Mouse (Mus musculus) intestine, postnatal 0 days (tissue): ENCODE results near the gene Egln2. TPM values are rescaled to one million over a fixed set of nuclear protein-coding genes. Genes with fewer than 3 reads are reported as not detected.

Source experiments
- ATAC-seq: fragments of 200-750 bp; cut with Nextera tagmentation; 2 replicates; pipeline ENCODE4 v1.8.0; 2017; ENCODE audit warnings: mild to moderate bottlenecking, moderate TSS enrichment, moderate library complexity
- H3K27ac ChIP-seq: fragments of 300-500 bp; sonication (generic); 2 replicates; pipeline ENCODE4 v1.5.1; 2014; ENCODE audit warnings: mild to moderate bottlenecking, low read depth, low read length, moderate library complexity
- H3K27me3 ChIP-seq: fragments of 300-500 bp; sonication (generic); replicated peaks from 2 replicates; pipeline ENCODE4 v1.6.1; 2014; ENCODE audit warnings: low read length, mixed read lengths; ENCODE audit not compliant: control insufficient read depth, insufficient read depth
- H3K36me3 ChIP-seq: fragments of 300-500 bp; sonication (generic); 2 replicates; pipeline ENCODE4 v1.6.1; 2014; ENCODE audit warnings: mild to moderate bottlenecking, moderate library complexity; ENCODE audit not compliant: control insufficient read depth, insufficient read depth
- H3K4me1 ChIP-seq: fragments of 300-500 bp; sonication (generic); replicated peaks from 2 replicates; pipeline ENCODE4 v1.6.1; 2014; ENCODE audit warnings: antibody characterized with exemption, low read length, mixed read lengths; ENCODE audit not compliant: control insufficient read depth, insufficient read depth
- H3K4me2 ChIP-seq: fragments of 300-500 bp; sonication (generic); replicated peaks from 2 replicates; pipeline ENCODE4 v1.6.1; 2014; ENCODE audit warnings: low read depth, mild to moderate bottlenecking, moderate library complexity
- H3K4me3 ChIP-seq: fragments of 300-500 bp; sonication (generic); 2 replicates; pipeline ENCODE4 v1.5.1; 2014; ENCODE audit warnings: low read depth, low read length
- H3K9ac ChIP-seq: fragments of 300-500 bp; sonication (generic); 2 replicates; pipeline ENCODE4 v1.6.1; 2014; ENCODE audit warnings: mild to moderate bottlenecking, low read depth, low read length
- H3K9me3 ChIP-seq: fragments of 300-500 bp; sonication (generic); 2 replicates; pipeline ENCODE4 v1.6.1; 2016; ENCODE audit warnings: mixed run types; ENCODE audit not compliant: control insufficient read depth
- CTCF ChIP-seq: sonication (generic); IDR thresholded peaks from 2 replicates; pipeline ENCODE4 v1.5.1; 2016; ENCODE audit warnings: low read depth, mild to moderate bottlenecking, control low read depth, antibody characterized with exemption, moderate library complexity
- WGBS: fragments of 180-500 bp; shearing (Covaris S2); extraction: QIAGEN DNeasy Blood & Tissue Kit; methylation state at CpG from one replicate; pipeline ENCODE4 v1.1.7; 2014; 5-methylcytosine and 5-hydroxymethylcytosine counted together
- polyA plus RNA-seq: library from polyadenylated mRNA; unstranded; fragments of >200 nt; fragmentation: Nextera tagmentation; extraction: Ambion mirVana; gene quantifications from 2 replicates; pipeline ENCODE4 v1.2.1, GENCODE M21; 2015

The Egln2 gene
- polyA plus RNA-seq, 1 experiment from 2014 or later, result 64.0 TPM

DNA sequence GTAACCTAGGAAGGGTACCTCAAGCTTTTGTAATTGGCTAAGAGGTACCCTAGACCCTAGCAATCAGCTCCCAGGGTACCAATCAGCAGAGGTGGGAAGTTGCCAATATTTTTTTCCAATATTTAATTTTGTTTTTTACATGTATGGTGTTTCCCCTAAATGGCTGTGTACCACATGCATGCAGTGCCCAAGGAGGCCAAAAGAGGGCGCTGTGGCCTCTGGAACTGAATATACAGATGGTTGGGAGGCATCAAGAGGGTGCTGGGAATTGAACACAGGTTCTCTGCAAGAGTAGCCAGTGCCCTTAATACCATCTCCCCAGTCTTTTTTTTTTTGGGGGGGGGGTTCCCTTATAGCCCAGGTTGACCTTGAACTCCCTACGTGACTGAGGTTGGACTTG, 35.2 kb downstream of the Egln2 start:
- H3K9ac ChIP-seq, result no peak overlapping the region
- H3K27ac ChIP-seq, result no peak overlapping the region
- 0 out of 2 replicates have a peak, but pooled peaks cover 3% of the 10 kb centered on the region for H3K4me1 ChIP-seq
- H3K36me3 ChIP-seq, result no peaks in the 10 kb centered on the region
- H3K9me3 ChIP-seq, result no peaks in the 10 kb centered on the region
- no peak for ATAC-seq
- no peak overlapping the region for H3K4me3 ChIP-seq
- peak; percentile 33; the same call in 1 of the 2 replicates for TF ChIP-seq CTCF
- WGBS, result 54% methylated on average over 2 of the region's 2 CpGs
- H3K27me3 ChIP-seq, result no peaks in the 10 kb centered on the region
- H3K4me2 ChIP-seq, result no peak overlapping the region

DNA sequence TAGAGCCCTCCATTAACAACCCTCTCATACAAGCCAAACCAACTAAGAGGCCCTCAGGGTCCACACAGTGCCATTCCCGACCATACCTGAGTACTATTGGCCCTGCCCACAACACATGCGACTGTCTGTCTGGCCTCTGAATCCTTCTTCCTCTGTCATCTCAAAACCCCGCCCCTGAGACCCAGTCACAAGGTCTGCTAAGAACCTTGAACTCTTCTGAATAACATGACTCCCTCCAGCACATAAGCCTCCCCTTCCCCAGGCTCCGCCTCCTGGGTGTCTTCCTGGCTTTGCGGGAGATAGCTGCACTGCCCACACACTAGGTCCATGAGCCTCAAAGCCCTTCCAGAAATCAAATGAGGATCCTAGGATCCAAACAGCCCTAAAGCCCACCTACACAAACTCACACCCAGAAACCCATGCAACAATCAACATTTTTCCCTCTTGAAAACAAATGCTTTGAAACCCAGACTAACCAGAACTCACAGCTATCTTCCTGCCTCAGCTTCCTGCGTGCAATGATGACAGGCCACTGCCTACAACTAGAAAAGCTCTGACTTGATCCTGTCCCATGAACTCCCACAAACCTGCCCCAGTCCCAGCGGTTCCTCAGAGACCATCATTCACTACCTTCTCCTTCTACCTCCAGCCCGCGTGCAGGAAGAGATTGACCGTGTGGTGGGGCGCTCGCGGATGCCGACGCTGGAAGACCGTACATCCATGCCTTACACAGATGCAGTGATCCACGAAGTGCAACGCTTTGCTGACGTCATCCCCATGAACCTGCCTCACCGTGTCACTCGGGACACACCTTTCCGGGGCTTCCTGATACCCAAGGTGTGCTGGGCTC, 35.9 kb downstream of the Egln2 start:
- TF ChIP-seq CTCF, result no peak
- Histone ChIP-seq H3K9ac (no peak overlapping the region), H3K36me3 (no peaks in the 10 kb centered on the region), H3K27ac (no peak overlapping the region), H3K27me3 (no peaks in the 10 kb centered on the region), H3K9me3 (no peaks in the 10 kb centered on the region), H3K4me3 (no peak overlapping the region), H3K4me2 (no peak overlapping the region), H3K4me1 (0 out of 2 replicates have a peak, but pooled peaks cover 3% of the 10 kb centered on the region)
- WGBS, result 89% methylated on average over 22 of the region's 22 CpGs
- ATAC-seq, result peak; percentile 25; the same call in 1 of the 2 replicates

DNA sequence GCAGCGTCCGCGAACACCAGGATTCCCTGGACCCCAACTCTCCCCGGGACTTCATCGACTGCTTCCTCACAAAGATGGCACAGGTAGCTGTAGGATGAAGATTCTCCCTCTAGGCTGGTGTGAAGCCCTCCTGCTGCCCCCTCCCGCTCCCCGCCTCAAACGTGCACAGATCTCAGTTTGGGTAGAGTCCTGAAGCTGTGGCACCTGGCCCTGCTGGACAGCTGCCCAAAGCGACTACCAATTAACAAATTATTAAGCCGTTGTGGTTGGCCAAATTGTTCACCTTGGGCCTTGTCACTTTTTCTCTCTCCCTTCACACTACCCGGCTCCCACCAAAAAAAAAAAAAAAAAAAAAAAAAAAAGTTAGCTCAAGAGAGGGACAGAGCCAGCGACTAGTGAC, 36.8 kb downstream of the Egln2 start:
- no peak overlapping the region for H3K9ac ChIP-seq
- H3K4me2 ChIP-seq, result no peak overlapping the region
- no peak overlapping the region for H3K4me3 ChIP-seq
- no peak for ATAC-seq
- WGBS, result 87% methylated on average over 12 of the region's 12 CpGs
- no peaks in the 10 kb centered on the region for H3K9me3 ChIP-seq
- no peak overlapping the region for H3K27ac ChIP-seq
- H3K36me3 ChIP-seq, result no peaks in the 10 kb centered on the region
- H3K27me3 ChIP-seq, result no peaks in the 10 kb centered on the region
- 0 out of 2 replicates have a peak, but pooled peaks cover 3% of the 10 kb centered on the region for H3K4me1 ChIP-seq
- no peak for TF ChIP-seq CTCF

GRCm38 (mm10) chr7:27128946-27129345, 37.7 kb downstream of the Egln2 start:
- no peak overlapping the region for H3K9ac ChIP-seq

DNA sequence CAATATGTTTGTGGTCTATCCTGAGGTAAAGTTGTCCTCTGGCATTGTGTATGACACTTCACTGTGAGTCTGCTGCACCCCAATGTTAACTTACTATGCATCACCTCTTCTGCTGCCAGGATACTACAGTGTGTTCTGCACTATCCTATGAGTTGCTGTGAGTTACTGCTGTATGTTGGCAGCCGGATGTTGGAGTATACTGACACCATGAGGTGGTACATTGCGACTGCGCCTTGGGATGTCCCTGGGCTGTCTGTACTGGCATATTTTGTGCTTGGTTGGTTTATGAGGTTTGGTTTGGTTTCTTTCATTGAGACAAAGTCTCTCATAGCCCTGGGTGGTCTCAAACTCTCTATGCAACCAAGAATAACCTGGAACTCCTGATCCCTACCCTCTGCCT, 38.4 kb downstream of the Egln2 start:
- 0 out of 2 replicates have a peak, but pooled peaks have one; percentile 36 for ATAC-seq
- Histone ChIP-seq H3K4me3 (no peak overlapping the region), H3K9ac (no peak overlapping the region), H3K4me2 (no peak overlapping the region), H3K27me3 (no peaks in the 10 kb centered on the region), H3K4me1 (0 out of 2 replicates have a peak, but pooled peaks cover 3% of the 10 kb centered on the region), H3K9me3 (no peaks in the 10 kb centered on the region), H3K27ac (no peak overlapping the region), H3K36me3 (no peaks in the 10 kb centered on the region)
- 53% methylated on average over 3 of the region's 3 CpGs for WGBS
- peak; percentile 84 for TF ChIP-seq CTCF

More at GRCm38 (mm10) chr7:27128946-27129345, 37.7 kb downstream of the Egln2 start:
- no peak for ATAC-seq
- H3K4me3 ChIP-seq, result no peak overlapping the region
- no peaks in the 10 kb centered on the region for H3K9me3 ChIP-seq
- no peaks in the 10 kb centered on the region for H3K36me3 ChIP-seq
- H3K4me1 ChIP-seq, result 0 out of 2 replicates have a peak, but pooled peaks cover 3% of the 10 kb centered on the region
- TF ChIP-seq CTCF, result no peak
- H3K27me3 ChIP-seq, result no peaks in the 10 kb centered on the region
- no peak overlapping the region for H3K27ac ChIP-seq
- H3K4me2 ChIP-seq, result no peak overlapping the region
- WGBS, result 66% methylated on average over 13 of the region's 13 CpGs

- ATAC-seq, result no peak
- Histone ChIP-seq H3K9ac (no peak overlapping the region), H3K4me1 (no peaks in the 10 kb centered on the region)
These were observed 41.6 kb downstream of the Egln2 start for GRCm38 (mm10) chr7:27124969-27125368.

More at GRCm38 (mm10) chr7:27124969-27125368, 41.6 kb downstream of the Egln2 start:
- no peak overlapping the region for H3K4me2 ChIP-seq
- no peaks in the 10 kb centered on the region for H3K27me3 ChIP-seq
- no peak overlapping the region for H3K4me3 ChIP-seq
- H3K27ac ChIP-seq, result no peak overlapping the region
- H3K9me3 ChIP-seq, result no peaks in the 10 kb centered on the region
- WGBS, result 86% methylated on average over 4 of the region's 4 CpGs
- no peaks in the 10 kb centered on the region for H3K36me3 ChIP-seq
- TF ChIP-seq CTCF, result no peak
